Mouse (Mus musculus) right cerebral cortex, postnatal 10 days (tissue): Measurements from ENCODE around the gene Hic1.

ENCODE experiments used
- DNase-seq, 2 experiments: peaks; one replicate each; pipeline ENCODE4 v3.0.0; 2021; ENCODE audit warnings: low spot score in 2 of 2

Gene Hic1

DNA sequence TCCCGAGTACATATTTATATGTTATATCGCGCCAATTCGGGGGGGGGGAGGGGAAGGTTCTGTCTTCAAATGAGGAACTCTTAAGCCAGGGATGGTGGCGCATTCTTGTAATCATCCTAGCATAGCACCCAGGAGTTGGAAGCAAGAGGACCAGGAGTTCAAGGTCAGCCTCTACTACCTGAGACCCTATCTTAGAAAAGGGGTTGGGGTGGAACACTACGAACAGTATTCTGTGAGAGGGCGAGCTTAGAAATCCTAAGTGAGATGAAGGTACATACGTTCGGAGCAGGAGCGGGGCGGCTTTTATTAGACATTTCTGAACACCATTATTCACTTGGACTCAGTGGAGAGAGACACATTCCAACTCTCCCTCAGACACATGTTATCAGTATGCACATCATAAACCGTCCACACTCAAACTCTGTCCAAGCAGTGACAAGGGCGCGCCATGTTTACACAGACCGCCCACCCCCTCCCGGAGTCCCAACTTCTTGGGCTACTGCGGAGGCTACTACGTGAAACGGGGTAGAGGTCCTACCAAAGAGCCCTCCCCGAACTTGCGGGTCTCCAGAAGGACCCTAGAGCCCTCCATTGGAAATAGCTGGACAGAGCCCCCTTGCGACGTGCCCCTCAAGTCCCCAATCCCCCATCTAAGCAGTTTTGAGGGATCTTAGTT lies at the start of gene Hic1:
Hic1 (minus strand) TSS at position 115 of the 676 bp plus-strand sequence.
- peak; percentile 43 to 60 for DNase-seq

DNA sequence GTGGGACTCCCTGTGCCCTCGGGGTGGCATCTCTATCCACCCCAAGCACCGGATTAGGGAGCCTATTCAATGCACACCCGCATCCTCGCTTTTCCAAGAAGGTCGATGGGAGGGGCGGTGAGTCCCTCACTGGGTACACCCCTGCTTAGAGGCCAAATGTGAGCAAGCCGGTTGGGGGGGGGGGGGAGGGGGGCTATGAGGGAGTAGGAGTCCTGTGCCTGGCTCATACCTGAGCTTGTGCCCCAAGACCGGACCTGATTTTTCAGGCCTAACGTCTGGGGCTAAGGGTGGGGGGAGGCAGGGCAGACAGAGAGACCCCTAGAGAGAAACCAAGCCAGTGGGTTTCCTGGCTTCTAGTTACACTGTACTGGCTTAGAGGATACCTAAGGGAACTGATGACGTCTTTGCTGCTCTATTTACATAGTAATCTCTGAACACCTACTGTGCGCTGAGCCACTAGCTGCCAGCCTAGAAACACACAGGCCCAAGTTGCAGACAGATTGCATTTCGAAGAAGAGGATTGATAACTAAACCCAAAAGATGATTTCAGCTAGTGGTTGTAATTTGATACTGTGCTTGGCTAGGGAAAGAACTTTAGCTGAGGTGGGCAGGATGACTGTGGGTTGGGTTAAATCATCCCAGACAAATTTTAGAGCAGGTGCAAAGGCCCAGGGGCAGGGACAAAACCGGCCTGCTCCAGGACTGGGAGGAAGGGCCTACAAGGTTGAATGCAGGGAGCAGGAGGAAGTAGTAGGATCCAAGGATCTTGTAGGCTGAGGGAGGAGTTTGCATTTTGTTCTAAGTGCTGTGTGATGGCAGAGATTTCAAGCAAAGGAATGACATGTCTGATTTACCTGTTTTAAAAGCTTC lies 45.0 kb upstream of the Hic1 start:
- DNase-seq: no peak

DNA sequence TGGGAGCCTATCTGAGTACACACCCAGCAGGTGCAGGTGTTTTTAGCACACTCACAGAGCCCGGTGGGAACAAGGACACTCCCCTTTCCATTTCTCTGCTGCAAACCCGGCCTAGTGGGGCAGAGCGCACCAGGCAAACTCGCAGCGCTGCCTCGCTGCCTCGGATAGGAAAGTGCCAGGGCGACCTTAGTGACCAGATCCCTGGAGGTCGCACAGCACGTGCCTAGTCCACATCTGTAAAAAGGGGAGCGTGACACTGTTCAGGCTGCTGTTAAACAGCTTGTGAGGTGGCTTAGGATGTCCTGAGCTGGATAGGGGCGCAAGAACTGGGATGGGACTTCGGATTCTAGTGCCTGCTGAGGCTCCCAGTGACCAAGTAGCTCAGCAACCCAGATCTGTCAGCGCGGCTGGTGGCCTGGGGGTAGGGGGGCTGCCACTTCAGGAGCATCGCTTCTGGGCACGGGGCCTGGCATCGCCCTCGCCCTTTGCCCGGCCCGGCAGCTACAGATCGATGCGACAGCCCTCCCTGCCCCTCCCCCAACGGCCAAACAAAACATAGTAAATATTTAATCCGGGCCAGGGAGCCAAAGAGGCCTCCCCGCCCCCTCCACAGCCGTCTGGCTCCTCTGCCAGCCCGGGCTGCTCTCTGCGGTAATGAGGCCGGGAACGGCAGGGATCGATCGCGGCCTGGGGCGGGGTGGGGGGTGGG lies 44.2 kb upstream of the Hic1 start:
- DNase-seq: peak; percentile 58 to 61

DNA sequence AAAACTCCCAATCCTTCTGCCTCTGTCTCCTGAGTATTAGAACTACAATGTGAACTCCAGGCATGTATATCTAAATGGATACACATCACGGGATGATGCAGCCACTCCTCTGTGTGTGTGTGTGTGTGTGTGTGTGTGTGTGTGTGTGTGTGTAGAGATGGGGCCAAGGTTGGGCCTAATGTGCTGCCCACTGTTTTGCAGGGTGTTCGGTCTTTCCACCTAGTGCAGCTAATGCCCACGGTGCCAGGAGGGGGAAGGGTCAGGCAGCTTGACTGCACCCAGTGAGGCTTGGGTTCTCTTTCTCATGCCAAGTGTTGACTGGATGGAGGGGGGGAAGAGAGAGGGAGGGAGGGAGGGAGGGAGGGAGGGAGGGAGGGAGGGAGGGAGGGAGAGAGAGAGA lies 43.6 kb upstream of the Hic1 start:
- DNase-seq: no peak

DNA sequence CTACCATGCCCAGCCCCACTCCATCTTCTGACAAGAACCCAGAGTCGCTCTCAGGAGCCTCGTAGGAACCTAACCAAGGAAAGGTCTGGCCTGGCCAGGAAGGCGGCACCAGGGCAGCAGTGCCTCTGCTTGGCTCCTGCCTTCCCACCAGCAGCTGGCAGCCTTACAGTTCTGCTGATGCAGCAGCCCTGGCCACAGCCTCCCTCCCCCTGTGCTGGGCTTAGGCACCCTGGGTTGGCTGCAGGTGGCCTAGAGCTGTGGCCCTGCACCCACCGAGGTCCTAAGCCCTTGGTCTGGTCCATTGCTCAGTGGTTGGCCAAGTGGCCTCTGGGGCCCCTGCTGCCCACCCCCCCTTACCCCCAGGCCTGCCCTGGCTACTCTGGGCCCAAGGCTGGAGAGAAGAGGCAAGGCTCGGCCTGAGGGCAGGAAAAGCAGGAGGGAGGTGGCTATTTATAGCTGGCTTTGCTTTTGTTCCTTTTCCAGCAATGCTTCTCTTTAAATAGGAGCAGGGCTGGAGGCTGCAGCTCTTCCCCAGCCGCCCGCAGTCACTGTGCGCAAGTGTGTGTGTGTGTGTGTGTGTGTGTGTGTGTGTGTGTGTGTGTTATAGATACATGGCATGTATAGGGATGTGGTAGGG lies 42.8 kb upstream of the Hic1 start:
- DNase-seq: peak; percentile 70 to 77

DNA sequence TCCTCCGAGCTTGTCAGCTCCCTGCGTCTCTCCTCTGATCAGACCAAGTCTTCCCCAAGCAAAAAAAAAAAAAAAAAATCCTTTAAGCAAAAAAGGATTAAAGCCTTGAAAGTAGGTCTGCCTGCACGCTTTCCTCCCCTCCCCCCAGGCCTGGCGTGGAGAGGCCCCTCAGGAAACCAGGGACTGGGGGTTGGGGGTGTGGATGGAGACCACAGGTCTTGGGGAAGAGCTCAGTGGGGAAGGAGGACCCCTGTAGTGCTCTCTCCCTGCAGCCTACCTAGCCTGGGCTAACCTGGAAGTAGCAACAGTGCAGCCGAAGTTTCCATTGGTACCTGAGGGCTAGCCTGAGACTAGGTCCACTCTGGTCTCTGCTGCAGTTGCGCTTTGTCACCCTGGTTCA lies 41.4 kb upstream of the Hic1 start:
- no peak for DNase-seq

DNA sequence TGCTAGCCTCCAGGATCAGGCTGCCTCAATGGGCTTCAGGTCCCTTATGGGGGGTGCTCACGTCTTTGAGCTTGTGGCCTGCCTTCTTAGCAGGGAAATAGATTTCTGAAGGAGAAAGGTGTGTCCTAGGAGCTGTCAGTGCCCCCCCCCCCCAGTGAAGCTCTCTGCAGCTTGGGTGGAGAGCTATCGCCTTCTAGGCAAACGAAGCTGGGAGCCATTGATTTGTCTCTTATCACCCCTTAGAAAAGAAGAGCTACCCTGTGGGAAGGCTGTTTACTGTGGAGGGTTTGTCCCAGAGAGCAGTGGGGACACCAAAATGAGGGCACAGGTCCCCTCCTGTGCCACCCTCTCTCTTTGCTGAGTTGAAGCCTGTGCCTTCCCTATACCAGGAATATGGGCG lies 40.8 kb upstream of the Hic1 start:
- DNase-seq: no peak

DNA sequence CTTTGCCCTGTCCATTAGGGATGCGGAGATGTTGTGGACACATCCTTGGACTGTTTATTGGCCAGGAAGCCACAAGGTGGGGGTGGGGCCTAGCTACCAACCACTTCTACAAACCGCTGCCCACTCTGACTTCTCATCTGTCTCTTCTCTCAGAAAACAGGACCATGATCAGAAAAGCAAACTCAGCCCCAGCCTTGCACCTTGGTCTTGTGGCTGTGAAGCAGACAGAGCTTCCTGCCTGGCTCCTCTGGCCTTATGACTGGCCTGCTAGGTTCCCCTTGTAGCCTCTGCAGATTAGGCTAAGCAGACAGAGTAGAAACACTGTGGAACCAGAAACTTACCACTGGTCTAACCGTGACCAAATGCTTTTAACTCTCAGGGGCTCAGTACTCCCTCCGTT lies 40.0 kb upstream of the Hic1 start:
- peak in 1 of 2 experiments; percentile 57 for DNase-seq

DNA sequence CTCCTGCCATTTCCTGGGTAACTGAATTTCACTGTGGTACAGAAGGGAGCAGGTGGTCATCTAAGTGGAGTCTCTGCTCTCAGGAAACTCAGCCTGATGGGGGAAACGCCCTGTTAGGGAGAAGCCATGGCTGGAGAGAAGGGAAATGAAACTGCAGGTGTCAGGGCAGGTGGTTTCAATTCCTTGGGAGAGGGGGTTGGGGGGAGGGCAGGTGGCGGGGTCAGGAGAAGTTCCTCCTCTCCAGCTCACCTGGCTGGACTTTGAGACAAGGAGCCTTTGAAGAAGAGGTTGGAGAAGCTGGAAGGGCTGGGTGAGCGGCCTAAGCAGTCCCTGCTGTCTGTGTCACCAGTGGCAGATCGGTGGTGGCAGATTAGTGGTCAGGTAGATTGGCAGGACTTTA lies 37.0 kb upstream of the Hic1 start:
- DNase-seq: no peak

DNA sequence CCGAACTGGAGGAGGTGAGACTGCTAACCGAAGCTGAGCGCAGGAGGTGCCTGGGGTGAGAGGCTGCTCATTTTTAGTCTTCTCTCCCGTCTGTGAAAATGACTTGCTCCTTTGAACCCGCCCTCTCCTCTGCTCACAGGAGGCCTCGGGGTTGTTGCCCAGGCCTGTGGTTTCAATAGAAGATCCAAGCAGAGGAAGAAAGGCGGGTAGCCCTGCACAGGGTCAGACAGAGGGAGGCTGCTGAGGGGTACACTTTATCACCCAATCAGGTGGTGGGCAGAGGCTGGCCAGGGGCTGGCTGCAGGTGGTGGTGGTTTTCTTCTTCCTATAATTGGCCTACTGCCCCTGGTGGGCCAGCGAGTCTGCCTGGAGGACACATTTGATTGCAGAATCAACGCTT lies 35.2 kb upstream of the Hic1 start:
- no peak for DNase-seq

DNA sequence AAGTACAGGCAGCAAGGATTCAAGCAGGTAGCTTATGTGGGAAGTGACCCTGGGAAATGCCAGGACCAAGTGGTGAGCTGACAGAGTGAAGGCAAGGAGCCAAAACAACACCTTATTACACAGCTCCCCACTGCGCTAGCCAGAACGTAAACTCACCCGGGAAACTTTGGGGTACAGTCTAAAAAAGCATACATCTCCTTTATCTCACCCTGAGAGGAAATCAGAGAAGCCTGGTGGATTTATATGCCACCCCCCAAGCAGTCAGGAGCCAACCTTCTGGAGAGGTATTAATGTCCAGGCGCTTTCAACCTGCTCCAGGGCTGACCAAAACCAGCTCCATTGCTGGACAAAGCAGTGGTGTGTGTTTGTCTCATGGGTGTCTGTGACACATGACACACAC lies 34.6 kb upstream of the Hic1 start:
- DNase-seq: no peak

DNA sequence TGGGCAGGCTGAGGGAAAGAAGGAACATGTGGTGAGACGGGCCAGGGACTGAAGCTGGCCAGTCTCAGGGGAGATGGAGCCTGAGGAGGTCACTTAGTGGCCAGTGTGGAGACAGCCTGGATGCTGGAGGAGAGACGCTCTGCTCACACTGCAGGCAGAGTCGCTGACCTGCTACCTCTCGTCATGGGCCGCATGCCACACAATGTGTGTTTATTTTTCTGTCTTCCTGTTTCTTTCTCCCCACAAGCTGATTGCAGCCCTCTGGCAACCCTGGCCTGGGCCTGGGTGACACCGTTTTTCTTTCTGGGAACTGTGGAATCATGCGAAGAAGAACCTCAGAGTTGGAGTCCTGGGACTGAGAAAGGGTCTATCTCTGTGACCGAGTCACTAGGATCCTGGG lies 32.4 kb upstream of the Hic1 start:
- no peak for DNase-seq

DNA sequence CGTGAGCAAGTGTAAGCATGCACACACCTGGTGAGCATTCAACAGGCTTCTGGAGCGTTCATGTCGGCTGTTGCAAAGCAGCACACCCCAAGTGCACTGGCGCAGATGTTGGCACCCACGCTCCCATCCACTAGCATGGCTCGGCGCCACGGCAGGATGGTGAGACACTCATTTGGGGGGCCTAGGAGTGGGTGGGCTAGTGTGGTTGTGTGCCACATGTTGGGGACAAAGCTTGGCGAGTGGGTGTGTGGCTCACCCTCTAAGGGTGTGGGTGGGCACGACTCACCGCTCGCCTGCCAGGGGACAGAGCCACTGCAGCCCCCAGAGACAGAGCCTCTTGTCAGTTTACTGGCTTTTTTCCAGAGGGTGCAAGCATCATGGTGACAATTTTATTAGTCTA lies 31.6 kb upstream of the Hic1 start:
- DNase-seq: no peak

DNA sequence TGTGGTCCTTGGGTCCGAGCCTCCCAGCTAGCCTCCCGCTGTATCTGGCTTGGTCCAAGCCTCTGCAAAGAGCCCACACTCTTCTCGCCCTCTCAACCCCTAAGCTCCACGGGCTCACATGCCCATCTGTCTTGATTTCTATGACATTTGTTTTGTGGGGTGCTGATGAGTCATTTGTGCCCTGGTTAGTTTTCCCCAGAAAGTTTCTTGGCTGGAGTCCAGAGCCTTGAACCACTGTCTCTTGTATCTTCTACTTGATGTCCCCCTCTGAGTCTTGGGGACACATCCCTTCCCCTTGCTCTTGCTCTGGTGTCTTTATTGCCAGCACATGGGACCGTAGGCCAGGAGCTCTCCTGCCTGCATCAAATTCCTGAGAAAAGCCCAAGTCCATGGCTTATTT lies 30.6 kb upstream of the Hic1 start:
- no peak for DNase-seq

DNA sequence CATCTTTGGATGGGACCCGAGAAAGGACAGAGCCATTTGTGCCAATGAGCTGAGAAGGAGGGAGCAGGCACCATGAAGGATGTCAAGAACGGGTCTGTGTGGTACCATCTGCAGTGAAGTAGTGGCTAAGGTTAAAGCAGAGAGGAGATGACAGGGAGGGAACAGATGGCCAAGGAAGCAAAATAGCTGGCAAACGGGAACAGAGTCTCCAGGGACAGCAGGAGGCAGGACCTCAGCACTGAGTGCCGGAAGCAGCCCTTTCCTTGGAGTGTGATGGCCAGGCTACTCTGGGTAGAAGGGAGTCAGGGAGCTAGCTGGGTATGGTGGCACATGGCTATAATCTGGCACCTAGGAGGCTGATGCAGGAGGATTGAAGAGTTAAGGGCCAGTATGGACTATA lies 29.5 kb upstream of the Hic1 start:
- DNase-seq: no peak

DNA sequence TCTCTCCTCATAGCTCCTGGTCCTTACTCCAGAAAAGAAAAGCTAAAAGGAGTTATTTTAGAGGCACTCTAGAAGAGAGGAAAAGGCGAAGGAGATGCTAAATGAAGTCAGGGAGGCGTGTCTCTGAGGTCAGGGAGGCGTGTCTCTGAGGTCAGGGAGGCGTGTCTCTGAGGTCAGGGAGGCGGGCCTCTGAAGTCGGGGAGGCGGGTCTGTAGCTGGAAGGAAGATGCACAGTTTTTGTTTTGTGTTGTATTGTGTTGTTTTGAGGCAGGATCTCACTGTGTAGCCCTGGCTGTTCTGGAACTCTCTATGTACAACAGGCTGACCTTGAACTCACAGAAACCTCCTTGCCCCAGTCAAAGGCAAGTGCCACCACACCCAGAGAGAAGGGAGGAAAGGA lies 28.6 kb upstream of the Hic1 start:
- DNase-seq: no peak

DNA sequence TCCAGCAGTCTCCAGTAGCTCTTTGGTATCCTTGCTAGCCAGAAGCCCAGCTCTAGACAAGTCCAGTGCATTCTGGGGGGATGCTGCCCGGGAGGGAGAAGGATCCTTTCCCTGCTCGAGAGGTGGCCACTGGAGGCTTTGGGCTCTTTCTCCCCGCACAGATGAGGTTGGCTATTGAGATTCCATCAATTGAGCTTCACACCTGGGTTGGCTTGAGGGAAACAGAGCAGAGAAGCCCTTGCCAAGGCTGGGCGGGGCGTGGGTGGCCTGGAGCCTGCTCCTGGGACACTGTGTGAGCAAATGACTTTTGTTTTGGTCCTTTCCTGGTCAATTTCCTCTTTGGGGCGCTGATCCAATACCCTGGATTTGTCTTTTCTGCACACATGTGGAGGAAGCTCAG lies 26.8 kb upstream of the Hic1 start:
- no peak for DNase-seq

DNA sequence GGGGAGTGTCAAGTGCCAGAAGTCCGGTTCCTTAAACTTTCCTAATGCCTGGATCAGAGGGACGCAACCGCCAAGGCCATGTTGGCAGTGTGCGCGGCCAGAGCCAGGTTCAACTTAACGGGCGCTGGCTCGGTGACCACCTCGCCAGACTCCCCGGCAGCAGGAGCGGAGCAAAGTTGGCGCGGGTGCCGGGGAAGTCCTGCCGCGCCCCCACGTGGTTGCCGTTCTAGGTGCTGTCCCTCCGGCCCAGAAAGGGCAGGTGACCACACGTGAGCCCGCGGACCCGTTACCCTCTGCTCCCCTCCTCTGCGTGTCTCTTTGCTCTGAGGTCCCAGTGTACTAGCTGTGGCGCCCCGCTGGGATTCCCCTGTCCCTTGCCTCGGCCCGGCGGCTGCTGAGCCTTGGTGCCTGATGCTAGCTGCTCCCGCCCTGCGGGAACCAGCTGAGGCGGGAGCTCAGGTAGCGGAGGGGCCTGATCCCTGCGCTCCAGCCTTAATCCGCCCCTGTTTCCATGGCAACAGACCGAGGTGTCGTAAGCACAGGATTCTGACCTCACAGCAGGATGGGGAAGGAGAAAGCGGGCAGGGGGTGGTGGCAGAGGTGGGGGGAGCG lies 25.6 kb upstream of the Hic1 start:
- DNase-seq: peak; percentile 75 to 85

DNA sequence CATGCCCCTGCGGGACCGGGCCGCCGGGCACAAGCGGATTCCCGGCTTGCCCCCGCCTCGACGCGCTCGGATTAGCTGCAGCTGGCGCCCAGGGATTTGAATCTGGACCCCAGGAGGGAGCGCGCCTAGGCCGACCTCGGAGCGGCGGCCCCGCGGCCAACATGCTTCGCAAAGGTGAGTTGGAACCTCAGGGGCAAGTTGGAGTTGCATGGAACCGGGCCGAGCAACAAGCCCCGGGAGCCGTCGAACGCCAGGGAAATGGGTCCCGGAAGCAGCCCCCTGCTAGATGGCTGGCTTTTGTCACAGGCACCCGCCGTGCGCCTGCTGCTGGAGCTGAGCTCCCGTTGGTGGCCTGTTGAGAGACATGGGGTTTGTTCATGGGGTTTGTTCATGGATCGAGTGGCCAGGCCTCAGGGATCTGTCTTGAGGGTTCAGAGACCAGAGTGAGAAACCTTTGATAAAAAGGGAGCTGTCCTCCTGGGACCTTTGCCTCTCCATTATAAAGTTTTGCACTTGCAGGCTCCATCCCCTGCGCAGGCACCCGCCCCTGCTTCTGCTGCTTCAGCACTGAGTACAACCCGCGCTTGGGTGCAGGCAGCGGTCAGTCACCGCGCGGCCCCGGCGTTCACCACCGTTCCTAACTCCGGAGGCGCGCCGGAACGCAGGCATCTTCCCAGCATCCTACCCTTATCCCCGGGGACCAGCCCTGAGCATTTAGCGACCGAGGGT lies 25.0 kb upstream of the Hic1 start:
- peak in 1 of 2 experiments; percentile 55 for DNase-seq

DNA sequence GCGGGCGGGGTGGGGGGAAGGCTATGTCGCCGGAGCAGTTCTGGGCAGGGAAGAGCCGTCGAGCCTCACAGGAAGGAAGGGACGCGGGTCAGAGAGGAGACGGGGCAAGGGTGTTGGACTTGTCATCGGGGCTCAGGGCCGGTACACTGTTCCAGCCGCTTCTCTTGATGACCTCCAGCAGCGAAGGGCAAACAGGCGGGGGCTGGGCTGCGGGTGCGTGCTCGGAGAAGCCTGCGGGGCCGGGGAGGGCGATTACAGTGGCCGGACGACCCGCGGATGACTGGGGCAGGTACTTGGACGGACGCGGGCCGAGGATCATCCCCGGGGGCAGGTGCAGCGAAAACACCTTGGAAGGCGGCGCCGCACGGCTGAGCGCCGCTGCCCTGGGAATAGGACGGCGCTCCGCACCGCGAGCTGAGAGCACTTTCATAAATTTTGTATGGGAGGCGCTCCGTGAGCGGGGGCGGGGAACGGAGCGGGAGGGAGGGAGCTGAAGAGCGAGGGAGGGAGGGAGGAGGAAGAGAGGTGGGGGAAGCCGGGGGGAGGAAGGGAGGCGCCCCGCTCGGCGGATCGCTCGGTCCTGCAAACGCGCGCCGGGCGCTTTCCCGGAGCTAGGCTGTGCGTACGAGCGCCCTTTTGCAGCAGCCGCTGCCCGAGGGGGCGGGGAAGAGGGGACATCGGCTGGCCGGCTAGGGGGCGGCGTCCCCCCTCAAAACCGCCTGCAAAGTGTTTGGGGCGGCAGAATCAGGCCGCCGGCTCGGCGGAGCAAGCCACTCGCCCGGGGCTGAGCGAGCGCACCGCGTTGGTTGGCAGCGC lies 24.1 kb upstream of the Hic1 start, which contains the start of gene Rtn4rl1:
Rtn4rl1 (plus strand) TSS at position 528 of the 816 bp plus-strand sequence.
- DNase-seq: peak; percentile 83 to 85
